12 mouse cellular contexts compared by ENCODE assay signal in the genomic region with DNA sequence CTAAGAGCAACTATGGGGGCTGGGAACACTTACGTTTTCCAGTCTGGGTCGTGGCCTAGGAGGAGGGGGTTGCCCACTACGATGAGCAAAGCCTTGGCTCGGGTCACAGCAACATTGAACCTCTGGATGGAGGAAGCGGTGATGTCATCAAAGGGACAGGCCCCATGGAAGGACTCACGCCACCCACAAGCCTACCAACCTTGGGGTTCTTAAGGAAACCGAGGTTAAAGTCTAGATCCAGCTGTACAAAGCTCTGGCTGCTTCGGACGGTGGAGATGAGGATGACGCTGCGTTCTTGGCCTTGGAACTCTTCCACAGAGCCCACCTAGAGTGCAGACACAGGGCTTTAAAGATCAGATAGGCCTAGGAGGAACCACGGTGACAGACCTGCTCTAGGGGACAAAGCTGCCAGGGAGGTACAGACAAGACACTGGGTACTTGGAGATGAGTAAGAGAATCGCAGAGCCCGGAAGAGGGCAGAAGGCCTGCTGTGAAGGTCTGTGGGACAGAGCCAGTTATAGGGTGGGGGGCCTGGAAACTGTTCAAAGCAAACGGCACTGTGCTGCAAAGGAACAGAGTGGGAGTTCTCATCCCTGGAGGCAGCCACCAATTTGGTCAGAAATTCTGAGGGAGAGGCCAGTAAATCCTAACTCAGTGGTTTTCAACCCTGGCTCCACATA. TPM values are rescaled to one million over a fixed set of nuclear protein-coding genes. Genes with fewer than 3 reads are reported as not detected.
DNase-seq lines count a peak whose midpoint lies in the region; ATAC-seq and TF ChIP-seq lines count a peak whose summit lies in the region.
"Had no signal": no experiment of that assay in that cellular context is flagged by ENCODE, and none has a peak within 500 bp of the region (broad histone marks: within the 10 kb centered on the region; RNA-seq: fewer than 3 reads in every experiment).

No protein-coding gene starts in this region.

- H3K9ac ChIP-seq in embryonic facial prominence, embryonic 12.5 days = no peak overlapping the region
- 0 out of 2 replicates have a peak overlapping the region, but pooled peaks have one; percentile 7 for H3K9ac ChIP-seq in liver, postnatal 0 days (replicated peaks)
- H3K9ac ChIP-seq: neural tube, embryonic 12.5 days had no signal

- ATAC-seq in embryonic facial prominence, embryonic 12.5 days (ENCODE audit: insufficient number of reproducible peaks, insufficient read depth, low FRiP score, low TSS enrichment) = no peak
- ATAC-seq in liver, postnatal 0 days = peak; percentile 1; the same call in 1 of the 2 replicates
- no peak for ATAC-seq in monocyte, adult 5-6 weeks (replicated peaks; ENCODE audit: insufficient number of reproducible peaks, low FRiP score, low TSS enrichment, poor library complexity, severe bottlenecking)

- peak; percentile 65 for DNase-seq in adrenal gland, adult 2 months
- no peak for DNase-seq in adrenal gland, postnatal 25 days
- DNase-seq in kidney, adult 9 months = peak; percentile 40
- DNase-seq in kidney, postnatal 10 days = no peak
- no peak for DNase-seq in liver, postnatal 0 days
- DNase-seq in spleen, postnatal 10 days (ENCODE audit: low spot score in 2 of 2) = no peak
- DNase-seq: cerebellum, postnatal 14 days; lung, adult 2 months; spleen, adult 18-20 months had no signal

- 71% methylated on average over 15 of the region's 15 CpGs for WGBS in embryonic facial prominence, embryonic 12.5 days
- WGBS in liver, postnatal 0 days (ENCODE audit: insufficient replicate concordance) = 70% methylated on average over 15 of the region's 15 CpGs

- H3K36me3 ChIP-seq in embryonic facial prominence, embryonic 12.5 days = peaks cover 69% of the 10 kb centered on the region
- H3K36me3 ChIP-seq in liver, postnatal 0 days (replicated peaks; ENCODE audit: insufficient read depth, low read length) = peaks cover 55% of the 10 kb centered on the region

- TF ChIP-seq EP300 in liver, postnatal 0 days (IDR thresholded peaks at IDR 0.05; ENCODE audit: low read depth) = no peak

- no peak for TF ChIP-seq CTCF in liver, postnatal 0 days (IDR thresholded peaks at IDR 0.05; ENCODE audit: low read depth)

- H3K27me3 ChIP-seq in embryonic facial prominence, embryonic 12.5 days = no peaks in the 10 kb centered on the region
- no peaks in the 10 kb centered on the region for H3K27me3 ChIP-seq in liver, postnatal 0 days (ENCODE audit: insufficient read depth, low read length)
- H3K27me3 ChIP-seq: neural tube, embryonic 12.5 days had no signal

- no peaks in the 10 kb centered on the region for H3K9me3 ChIP-seq in embryonic facial prominence, embryonic 12.5 days
- H3K9me3 ChIP-seq in liver, postnatal 0 days (ENCODE audit: low read length) = no peaks in the 10 kb centered on the region
- H3K9me3 ChIP-seq: neural tube, embryonic 12.5 days had no signal

- peaks cover 51% of the 10 kb centered on the region for H3K4me1 ChIP-seq in embryonic facial prominence, embryonic 12.5 days
- peaks cover 32% of the 10 kb centered on the region for H3K4me1 ChIP-seq in liver, postnatal 0 days (ENCODE audit: insufficient read depth)

- no peak overlapping the region for H3K4me3 ChIP-seq in embryonic facial prominence, embryonic 12.5 days
- H3K4me3 ChIP-seq in liver, postnatal 0 days (ENCODE audit: low read depth, low read length) = no peak overlapping the region
- H3K4me3 ChIP-seq: neural tube, embryonic 12.5 days had no signal

- no peak overlapping the region for H3K4me2 ChIP-seq in embryonic facial prominence, embryonic 12.5 days (replicated peaks)
- H3K4me2 ChIP-seq in liver, postnatal 0 days (ENCODE audit: low read depth, low read length) = no peak overlapping the region

- peak overlapping the region; percentile 90 for H3K27ac ChIP-seq in embryonic facial prominence, embryonic 12.5 days
- peak overlapping the region; percentile 69 for H3K27ac ChIP-seq in liver, postnatal 0 days (ENCODE audit: low read depth)
- H3K27ac ChIP-seq: neural tube, embryonic 12.5 days had no signal

RNA-seq across cellular contexts. Expression of a gene that starts 7.6 kb away (rescaled TPM):
- 100 to 1,000 TPM; 128 to 132 TPM for total RNA-seq in adrenal gland, adult 2 months (2021)
- 61.3 and 69.7 TPM in 2 replicates for polyA plus RNA-seq in adrenal gland, adult 2 months (2012; rRNA removed)
- total RNA-seq in adrenal gland, postnatal 25 days (2021) = 88.7 and 108 TPM in 2 replicates
- polyA plus RNA-seq in embryonic facial prominence, embryonic 12.5 days (2016; fragmentation: Nextera tagmentation; extraction: Ambion mirVana) = 156 and 157 TPM in 2 replicates
- 37.0 and 38.1 TPM in 2 replicates for polyA plus RNA-seq in liver, postnatal 0 days (2015; fragmentation: Nextera tagmentation; extraction: Ambion mirVana)
- total RNA-seq in monocyte, adult 5-6 weeks (2017) = 10.9 to 45.4 TPM (median 13.3 TPM) in 3 replicates

RNA-seq across cellular contexts. Expression of a gene that starts 14.2 kb away (rescaled TPM):
- 1 to 10 TPM in 1 of 2 experiments, under 1 TPM in 1; 0.43 to 1.3 TPM for total RNA-seq in adrenal gland, adult 2 months (2021)
- polyA plus RNA-seq in adrenal gland, adult 2 months (2012; rRNA removed) = 0.46 and 2.1 TPM in 2 replicates
- total RNA-seq in adrenal gland, postnatal 25 days (2021) = 0.76 and 1.6 TPM in 2 replicates
- polyA plus RNA-seq in embryonic facial prominence, embryonic 12.5 days (2016; fragmentation: Nextera tagmentation; extraction: Ambion mirVana) = 0.08 and 0.18 TPM in 2 replicates
- polyA plus RNA-seq in liver, postnatal 0 days (2015; fragmentation: Nextera tagmentation; extraction: Ambion mirVana) = 0.02 TPM in 1 of 2 replicates, not detected in the other
- total RNA-seq in monocyte, adult 5-6 weeks (2017) = 0.32 to 4.9 TPM (median 1.9 TPM) in 3 replicates
- polyA plus RNA-seq: neural tube, embryonic 12.5 days had no signal

RNA-seq across cellular contexts. Expression of a gene that starts 14.9 kb away (rescaled TPM):
- total RNA-seq in adrenal gland, adult 2 months (2021) = 10 to 100 TPM in 1 of 2 experiments, 1 to 10 TPM in 1; 5.0 to 13.1 TPM
- 11.6 and 12.2 TPM in 2 replicates for polyA plus RNA-seq in adrenal gland, adult 2 months (2012; rRNA removed)
- 3.6 and 5.9 TPM in 2 replicates for total RNA-seq in adrenal gland, postnatal 25 days (2021)
- 3.5 and 3.9 TPM in 2 replicates for polyA plus RNA-seq in embryonic facial prominence, embryonic 12.5 days (2016; fragmentation: Nextera tagmentation; extraction: Ambion mirVana)
- polyA plus RNA-seq in liver, postnatal 0 days (2015; fragmentation: Nextera tagmentation; extraction: Ambion mirVana) = 0.30 and 0.31 TPM in 2 replicates
- total RNA-seq in monocyte, adult 5-6 weeks (2017) = 29.4 to 78.1 TPM (median 44.9 TPM) in 3 replicates

RNA-seq across cellular contexts. Expression of a gene that starts 22.6 kb away (rescaled TPM):
- total RNA-seq in adrenal gland, adult 2 months (2021) = 10 to 100 TPM; 16.7 to 18.9 TPM
- 13.2 and 15.3 TPM in 2 replicates for polyA plus RNA-seq in adrenal gland, adult 2 months (2012; rRNA removed)
- 27.2 and 33.0 TPM in 2 replicates for total RNA-seq in adrenal gland, postnatal 25 days (2021)
- polyA plus RNA-seq in embryonic facial prominence, embryonic 12.5 days (2016; fragmentation: Nextera tagmentation; extraction: Ambion mirVana) = 70.8 and 73.8 TPM in 2 replicates
- 36.1 and 37.3 TPM in 2 replicates for polyA plus RNA-seq in liver, postnatal 0 days (2015; fragmentation: Nextera tagmentation; extraction: Ambion mirVana)
- 3.2 to 8.2 TPM (median 7.1 TPM) in 3 replicates for total RNA-seq in monocyte, adult 5-6 weeks (2017)

Comparison
In these comparisons a context has a peak if more than half of its experiments do, and no peak if none do; other contexts are left out.
1. DNase-seq: peak in adrenal gland, adult 2 months (single experiment) and kidney, adult 9 months (single experiment); none in adrenal gland, postnatal 25 days (single experiment), kidney, postnatal 10 days (single experiment), liver, postnatal 0 days (single experiment) and spleen, postnatal 10 days (0 of 2).